Mouse (Mus musculus): Measurements from ENCODE around the gene Fbxl2.
A peak's percentile ranks its signal among the peaks of the same experiment; 100 is the strongest.

Fbxl2 gene

GRCm38 (mm10) chr9:114019012-114019762 lies 26.8 kb downstream of the Fbxl2 start:
- DNase-seq = no peak

- no peak for DNase-seq
Measured at GRCm38 (mm10) chr9:114016402-114016801, 29.6 kb downstream of the Fbxl2 start.

DNA sequence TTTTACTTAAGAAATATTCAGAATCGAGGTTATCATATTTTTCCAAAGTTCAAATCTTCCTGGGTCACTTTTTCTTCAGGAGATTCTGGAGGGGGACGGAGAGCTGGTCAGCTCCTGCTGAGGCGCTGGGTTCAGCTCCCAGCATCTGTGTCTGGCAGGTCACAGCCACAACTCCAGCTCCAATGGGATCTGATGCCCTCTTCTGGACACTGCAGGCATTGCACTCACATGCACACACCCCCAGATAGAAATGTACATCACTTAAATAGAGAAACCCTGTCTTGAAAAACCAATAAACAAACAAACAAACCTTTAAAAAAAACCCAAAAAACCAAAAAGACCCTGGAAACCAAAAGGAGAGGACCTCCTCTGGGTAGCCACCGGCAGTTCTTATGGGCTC lies 30.3 kb downstream of the Fbxl2 start:
- DNase-seq = peak in 1 of 2 experiments; percentile 22

- no peak for DNase-seq
Measured at GRCm38 (mm10) chr9:114014034-114014433, 32.0 kb downstream of the Fbxl2 start.

GRCm38 (mm10) chr9:114011203-114011602 lies 34.8 kb downstream of the Fbxl2 start:
- DNase-seq = no peak

DNA sequence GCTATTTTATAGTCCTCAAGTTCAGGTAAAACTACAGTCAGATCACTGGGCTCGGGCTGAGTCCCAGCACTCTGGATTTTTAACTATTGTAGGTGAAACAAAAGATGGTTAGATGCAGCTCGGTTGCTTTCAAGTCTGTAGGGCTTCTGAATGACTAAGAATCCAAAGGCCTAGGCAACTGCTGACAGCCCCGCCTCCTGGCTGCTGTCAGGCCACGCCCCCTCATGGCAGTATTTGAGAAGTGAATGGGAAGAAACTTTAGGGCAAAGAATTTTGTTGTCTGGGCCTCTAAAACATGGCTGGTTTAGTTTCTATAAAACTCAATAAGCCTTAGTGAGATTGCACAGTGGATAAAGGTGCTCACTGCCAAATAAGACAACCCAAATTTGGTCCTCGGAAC lies 36.5 kb downstream of the Fbxl2 start:
- DNase-seq = peak in 1 of 2 experiments; percentile 13

DNA sequence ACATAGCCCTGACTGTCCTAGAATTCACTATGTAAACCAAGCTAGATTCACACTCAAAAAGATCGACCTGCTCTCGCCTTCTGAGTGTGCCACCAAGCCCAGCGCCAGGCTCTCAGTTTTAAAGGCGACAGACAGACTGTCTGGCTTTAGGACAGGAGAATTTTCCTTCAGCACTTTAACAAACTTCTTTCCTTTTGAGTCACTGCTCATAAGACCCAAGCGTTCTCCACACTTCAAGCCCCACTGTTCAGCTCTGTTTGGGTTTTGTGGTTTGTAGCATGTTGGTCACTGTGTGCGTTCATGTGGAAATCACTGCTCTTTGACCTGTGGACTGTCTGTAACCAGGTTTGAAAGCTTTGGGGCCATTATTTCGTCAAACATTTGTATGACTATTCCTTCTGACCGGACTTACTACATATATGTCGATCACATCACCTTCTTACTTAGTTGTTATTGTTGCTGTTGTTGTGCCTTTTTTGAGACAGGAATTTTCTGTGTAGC lies 38.1 kb downstream of the Fbxl2 start:
- peak in 1 of 2 experiments; percentile 45 for DNase-seq

- peak; percentile 72 to 83 for DNase-seq
Measured at GRCm38 (mm10) chr9:114006801-114007200, 39.2 kb downstream of the Fbxl2 start.

- no peak for DNase-seq
Measured at GRCm38 (mm10) chr9:113998311-113998710, 47.7 kb downstream of the Fbxl2 start.

DNA sequence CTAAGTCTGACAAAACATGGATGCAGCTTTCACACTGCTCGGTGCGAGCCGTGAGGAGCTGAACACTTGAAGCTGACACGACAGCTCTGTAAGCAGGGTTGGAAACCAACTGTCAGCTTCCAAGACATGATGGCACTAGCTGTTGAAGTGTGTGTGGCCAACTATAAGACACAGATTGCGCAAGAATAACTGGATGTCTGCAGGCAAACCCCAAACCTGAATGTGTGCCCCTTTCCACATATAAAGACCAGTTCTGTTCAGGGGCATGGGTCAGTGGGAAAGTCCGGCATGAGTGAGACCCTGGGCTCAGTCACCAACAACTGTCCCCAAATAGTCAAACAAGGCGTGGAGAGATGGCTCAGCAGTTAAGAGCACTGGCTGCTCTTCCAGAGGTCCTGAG lies 53.2 kb downstream of the Fbxl2 start:
- DNase-seq = no peak

- DNase-seq = peak; percentile 88 to 92
Measured at GRCm38 (mm10) chr9:113990547-113991248, 55.3 kb downstream of the Fbxl2 start.

DNA sequence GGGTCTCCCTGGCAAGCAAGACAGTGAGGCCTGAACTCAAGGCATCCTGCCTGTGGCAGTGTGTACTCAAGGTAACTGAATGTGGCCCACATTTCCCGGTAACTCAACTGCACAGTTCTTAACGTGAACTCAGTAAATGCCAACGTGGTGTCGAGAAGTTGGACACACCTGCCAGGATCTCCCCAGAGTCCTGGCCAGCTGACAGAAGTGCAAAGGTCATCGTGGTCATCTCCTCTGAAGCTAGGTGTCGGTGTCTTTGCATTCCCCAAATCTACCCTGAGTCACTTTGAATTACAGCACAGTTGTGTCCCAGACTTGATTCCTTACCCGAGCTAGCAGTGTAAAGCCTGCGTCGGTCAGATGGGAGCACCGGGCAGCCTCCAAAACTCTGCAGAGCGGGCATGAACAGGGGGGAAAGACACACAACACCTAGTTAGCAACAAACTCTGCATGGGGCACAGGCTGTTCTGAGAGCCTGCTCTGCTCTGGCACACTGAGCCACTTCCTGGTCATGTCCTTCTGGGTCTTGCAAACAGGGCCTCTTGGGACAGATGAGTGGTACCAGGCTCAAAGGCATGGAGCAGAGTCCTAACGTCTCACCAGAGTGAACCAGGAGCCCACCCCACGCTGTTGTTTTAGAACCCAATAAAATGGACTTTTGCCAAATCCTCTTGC lies 60.9 kb downstream of the Fbxl2 start:
- peak; percentile 83 to 87 for DNase-seq

DNA sequence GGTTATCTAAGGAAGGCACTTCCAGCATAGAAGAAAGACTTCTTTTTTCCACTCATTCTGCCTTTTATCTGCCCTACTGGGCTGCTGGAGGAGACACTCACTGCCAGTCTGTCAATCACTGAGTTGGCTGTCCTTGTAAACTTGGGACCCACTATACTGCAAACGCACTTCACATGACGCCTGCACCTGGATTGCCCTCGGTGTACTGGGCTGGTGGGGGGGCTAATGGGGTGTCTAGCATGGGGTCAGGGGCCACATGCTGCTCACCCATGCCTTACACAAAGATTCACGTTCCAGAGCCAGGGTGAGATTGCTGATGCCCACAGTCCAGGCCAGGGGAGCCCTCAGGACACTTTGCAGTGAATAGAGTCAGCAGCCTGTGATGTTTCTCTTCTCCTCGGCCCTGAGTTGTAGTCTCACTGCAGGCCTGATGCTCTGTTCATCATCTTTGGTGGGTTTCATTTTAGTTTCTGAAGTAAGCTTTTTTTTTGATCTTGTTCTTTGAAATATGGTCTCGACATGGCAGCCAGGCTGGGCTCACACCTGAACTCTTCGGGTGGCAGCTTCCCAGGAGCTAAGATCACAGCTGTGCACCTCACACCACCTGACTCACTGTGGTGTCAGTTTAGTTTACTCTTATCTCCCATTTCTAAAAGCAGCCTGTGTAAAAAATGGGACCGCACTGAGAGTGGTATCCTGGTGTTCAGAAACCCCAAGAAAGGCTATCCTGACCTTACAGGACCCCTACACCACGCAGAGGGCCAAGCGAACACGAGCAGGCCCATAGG lies 62.9 kb downstream of the Fbxl2 start:
- peak; percentile 9 to 56 for DNase-seq

- no peak for DNase-seq
Measured at GRCm38 (mm10) chr9:113982451-113982850, 63.5 kb downstream of the Fbxl2 start.

DNA sequence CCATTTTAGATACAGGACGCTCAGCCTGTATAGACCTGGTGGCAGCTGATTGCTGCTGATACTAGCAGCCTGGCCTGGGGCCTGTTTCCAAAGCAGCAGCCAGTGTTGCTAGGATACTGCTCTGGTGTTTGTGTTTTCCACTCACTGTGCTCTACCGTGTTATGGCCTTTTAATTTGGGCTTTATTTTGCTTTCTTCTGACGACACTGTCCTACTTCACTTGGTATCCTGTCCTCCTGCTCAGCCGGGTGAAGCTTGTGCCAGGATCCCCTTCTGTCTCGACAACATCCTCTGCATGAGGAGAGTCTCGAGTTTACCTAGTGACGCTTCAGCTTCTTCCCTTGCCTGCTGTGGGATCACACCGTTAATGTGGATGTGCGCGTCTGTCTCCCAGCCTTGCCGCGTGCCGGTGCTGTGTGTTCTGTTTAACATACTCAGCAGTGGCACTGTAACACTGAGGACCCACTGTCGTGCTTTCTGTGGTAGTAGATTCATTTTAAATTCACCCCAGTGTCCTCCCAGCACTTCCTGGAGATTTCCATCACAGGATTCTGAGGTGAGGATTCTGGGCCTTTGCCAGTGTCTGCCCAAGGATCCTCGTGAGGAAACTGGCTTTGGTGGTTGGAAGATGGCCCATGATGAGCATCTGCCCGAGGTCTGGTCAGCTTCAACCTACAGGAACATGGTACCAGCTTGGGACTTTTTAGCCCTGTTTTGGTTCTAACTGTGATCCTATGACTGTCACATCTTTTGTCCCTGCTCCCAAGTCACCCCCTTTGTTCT lies 64.7 kb downstream of the Fbxl2 start:
- peak; percentile 32 to 61 for DNase-seq

- DNase-seq = peak; percentile 63 to 79
Measured at GRCm38 (mm10) chr9:113979356-113979755, 66.6 kb downstream of the Fbxl2 start.

DNA sequence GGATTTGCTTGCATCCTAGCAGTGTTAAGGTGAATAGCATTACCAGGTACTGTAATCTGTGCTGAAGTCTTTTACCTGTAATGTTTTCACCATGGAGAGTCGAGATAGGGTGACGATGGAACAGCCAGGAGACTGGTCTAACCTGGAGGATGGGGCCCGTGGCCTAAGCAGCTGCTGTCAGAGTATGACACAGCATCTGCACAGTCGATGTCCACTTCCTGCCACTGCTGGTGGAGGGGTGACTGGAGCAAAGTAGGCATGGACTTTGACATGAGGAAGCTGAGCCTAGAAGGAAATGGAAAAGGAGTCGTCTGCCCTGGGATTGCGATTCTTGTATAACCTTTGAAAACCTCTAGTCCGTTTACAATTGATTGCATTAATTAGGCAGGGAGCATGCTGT lies 67.3 kb downstream of the Fbxl2 start:
- no peak for DNase-seq

- no peak for DNase-seq
Measured at GRCm38 (mm10) chr9:113977225-113977840, 68.7 kb downstream of the Fbxl2 start.

DNA sequence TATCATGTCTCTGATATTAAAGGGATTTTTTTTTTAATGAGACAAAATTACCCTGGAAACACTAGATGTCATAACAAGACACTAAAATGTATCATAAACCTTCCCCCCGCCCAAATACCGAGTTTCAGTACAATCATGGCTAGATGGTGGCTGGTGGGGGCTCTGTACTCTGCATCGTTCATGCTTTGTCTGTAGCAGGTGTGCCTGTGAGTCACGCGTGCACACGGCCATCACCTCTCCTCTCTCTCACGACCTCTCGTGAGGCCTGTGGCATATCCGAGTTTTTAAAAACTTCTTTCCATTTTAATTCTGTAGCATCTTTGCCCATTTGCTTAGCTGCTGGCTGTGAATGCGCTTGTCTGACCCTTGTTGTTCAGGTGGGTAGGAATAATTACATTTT lies 69.7 kb downstream of the Fbxl2 start:
- no peak for DNase-seq

DNA sequence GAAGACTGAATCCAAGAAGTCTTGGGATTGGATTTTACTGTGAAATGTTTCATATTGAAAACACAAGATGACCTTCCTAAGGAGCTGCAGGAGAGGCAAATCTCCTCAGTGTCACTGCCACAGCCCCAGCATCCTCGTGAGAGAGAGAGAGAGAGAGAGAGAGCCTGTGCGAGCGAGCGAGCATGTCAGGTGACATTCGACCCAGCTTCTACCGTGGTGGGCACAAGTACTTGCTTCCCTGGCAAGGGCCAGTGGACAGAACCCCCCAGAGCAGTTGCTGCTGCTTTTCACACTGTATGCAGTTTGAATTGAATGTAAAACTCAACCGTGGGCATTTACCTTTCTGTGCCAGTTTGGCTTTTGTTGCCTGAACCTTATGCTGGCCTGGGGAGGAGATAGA lies 70.5 kb downstream of the Fbxl2 start:
- no peak for DNase-seq

DNA sequence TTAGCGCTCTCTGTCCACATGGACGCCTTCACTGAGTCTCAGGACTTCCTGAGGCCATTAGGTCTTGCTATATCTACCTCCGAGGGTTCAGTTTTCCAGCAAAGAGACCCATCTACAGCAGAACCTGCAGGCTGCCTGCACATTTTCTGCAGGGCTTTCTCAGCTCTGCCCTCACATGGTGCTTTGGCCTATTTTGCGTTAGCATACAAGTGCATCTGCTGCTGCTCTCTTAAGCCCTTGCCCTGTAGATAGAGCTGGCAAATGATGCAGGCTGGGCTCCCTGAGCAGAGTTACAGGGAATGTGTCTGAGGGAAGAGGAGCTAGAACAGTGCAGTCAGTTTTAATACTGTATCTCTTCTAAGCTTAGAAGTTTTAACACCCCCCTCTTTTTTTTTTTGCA lies 71.0 kb downstream of the Fbxl2 start:
- DNase-seq = no peak
